Mouse (Mus musculus) telencephalon, adult 2 months (tissue): ENCODE results near the gene Ubap1l.

Experiments
- DNase-seq: peaks from one replicate; pipeline ENCODE4 v3.0.0-alpha.2; 2011; ENCODE audit warnings: low read depth, low spot score

Ubap1l gene

DNA sequence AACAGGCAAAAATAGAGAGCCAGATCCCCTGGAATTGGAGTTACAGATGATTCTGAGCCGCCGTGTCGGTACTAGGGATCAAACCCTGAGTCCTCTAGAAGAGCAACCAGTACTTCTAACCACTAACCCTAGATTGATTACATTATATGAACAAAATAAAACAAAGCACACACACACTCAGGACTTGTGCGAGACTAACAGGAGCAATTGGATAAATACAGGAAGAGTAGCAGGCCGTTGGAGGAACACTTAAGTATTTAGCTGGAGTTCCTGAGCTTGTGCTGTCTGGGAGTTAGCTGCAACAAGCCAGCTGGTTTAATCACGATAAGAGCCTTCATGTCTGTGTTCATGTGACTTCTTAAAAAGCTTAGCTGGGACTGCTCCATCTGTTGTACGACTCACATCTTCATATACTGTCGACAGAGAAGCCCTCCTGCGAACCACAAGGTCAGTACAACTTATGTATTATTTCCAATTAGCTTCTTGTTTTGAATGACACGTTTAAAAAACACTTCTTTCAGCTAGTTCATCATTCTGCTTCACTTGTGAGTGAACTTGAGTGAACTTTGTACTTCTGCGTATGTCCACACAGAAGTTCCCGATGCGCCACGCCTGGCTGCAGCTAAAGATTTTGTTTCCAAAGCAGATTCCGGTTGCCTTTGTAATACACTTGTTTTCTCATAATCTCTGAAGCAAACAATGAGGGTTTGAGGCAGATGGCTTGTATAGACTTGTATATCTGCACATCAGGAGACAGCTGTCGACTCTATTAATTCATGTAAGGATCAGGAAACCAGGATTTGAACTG lies at the start of gene Ubap1l:
Ubap1l (plus strand) TSS at position 401 of the 808 bp plus-strand sequence.
- DNase-seq: peak; percentile 8

DNA sequence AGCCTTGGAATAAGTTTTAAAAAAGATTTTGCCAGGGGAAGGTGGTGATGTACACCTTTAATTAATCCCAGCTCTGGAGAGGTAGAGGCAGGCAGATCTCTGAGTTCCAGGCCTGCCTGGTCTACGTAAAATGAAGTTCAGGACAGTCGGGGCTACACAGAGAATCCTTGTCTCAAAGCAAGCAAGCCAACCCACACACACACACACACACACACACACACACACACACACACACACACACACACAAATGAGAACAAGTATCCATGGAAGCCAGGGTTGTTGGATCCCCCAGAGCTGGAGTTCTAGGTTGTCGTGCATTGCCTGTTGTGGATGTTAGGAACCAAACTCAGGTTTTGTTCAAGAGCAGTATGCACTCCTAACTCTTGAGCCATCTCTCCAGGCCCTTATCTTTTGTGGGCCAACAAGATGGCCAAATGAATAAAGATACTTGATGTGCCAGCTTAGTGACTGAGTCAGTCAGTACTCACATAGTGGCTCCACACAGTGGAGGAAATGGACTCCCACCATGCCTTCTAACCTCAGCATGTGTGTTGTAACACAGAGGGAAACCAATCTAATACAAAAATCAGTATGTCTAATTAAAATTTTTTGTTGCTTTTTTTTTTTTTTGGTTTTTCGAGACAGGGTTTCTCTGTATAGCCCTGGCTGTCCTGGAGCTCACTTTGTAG lies 48.0 kb upstream of the Ubap1l start:
- no peak for DNase-seq

DNA sequence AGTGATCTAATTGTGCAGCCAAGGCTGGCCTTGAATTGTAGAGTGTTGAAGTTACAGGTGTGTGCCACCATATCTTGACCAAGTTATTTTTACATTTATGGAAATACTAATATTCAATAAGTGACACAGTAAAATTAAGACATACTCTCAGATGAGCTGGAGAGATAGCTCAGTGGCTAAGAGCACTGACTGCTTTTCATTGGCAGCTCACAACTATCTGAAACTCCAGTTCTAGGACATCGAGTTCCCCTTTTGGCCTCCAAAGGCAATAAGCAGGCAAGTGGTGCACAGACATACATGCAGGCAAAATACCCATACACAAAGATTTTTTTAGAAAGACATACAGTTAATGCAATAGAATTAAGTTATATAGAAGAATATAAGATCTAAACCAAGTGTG lies 47.0 kb upstream of the Ubap1l start:
- DNase-seq: no peak

DNA sequence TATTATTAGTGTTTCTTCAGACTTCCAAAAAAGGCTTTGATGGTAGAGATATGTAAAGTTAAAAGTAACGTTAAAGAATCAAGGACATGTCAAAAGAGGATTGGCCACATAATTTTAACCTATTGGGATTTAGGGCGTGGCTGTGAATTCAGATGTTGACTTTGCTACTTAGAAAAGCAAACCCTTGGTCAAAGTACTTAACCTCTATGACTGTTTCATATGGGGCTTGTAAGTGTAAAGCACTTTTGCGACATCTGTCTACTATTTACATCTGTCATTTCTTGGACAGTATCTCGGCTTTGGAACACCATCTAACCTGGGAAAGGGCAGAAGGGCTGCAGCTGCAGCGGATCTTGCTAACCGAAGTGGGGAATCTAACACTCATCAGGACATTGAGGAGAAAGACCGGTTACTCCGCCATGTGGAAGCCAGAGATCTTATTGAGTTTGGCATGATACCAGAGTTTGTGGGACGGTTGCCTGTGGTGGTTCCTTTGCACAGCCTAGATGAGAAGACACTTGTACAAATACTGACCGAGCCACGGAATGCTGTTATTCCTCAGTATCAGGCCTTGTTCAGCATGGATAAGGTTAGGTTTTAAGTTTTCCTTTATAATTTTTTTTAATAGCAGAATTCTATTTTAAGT lies 38.5 kb upstream of the Ubap1l start:
- DNase-seq: no peak

DNA sequence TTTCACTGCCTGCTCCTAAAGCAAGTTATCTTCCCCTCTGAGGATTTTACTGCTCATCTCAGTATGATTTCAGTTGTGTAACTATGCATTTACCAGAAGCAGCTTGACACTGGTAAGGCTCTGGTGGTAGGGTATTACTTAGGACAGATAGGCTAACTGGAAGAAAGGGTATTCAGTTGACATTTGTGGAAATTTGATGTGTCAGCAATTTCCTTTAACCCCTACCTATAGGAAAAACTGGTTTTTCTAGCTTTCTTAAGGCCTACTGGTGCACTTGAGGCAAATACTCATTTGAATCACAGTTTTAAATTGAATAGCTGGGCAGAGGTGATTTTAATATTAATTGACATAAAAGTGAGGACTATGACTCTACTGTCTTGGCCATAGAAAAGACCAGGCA lies 34.9 kb upstream of the Ubap1l start:
- no peak for DNase-seq

DNA sequence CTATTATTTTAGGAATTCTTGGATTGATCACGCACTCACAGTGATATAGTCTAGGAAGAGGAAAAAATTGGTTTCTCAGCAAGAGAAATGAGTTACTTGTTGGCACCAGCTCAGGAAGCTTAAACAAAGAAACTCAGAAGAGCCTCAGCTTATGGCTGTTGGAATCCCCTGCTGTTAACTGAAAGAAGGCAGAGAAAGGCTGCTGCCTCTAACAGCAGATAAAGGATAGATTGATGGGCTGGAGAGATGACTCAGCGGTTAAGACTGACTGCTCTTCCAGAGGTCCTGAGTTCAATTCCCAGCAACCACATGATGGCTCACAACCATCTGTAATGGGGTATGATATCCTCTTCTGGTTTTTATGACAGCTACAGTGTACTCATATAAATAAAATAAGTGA lies 33.5 kb upstream of the Ubap1l start:
- no peak for DNase-seq

DNA sequence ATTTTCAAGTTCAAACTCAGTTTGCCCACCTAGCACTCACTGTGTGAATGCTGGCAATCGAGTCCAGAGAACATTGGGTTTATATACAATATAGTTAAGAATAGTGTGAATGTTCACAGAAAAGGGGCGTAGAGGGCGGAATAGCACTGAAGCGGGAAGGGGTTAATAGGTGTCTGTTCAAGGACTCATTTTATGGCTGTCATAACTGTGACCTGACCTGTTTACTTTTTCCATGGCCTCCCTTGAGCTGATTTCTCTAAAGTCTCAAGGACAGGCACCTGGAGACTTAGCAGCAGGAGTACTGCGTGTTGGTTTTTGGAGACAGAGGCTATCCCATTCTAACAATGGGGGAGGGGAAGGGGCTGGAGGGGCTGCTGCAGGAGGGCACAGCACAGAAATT lies 26.9 kb upstream of the Ubap1l start:
- DNase-seq: no peak

DNA sequence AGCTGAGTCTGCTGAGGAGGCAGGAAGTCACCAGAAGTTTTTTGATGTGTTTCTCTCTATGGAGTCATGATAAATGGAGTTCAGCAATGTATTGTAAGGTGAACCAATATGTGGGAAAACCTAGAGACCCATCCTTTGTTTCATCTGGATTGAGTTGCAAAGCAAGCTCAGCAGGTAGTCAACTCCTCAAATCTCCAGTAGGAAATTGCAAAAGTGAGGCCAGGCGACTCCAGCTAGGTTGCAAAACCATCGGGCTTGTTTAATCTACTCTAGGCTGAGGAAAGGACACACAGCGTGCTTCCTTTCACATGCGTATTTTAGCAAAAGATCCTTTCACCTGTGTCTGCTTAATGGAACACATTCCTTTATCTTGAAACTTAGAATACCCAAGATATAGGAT lies 21.7 kb upstream of the Ubap1l start:
- no peak for DNase-seq

DNA sequence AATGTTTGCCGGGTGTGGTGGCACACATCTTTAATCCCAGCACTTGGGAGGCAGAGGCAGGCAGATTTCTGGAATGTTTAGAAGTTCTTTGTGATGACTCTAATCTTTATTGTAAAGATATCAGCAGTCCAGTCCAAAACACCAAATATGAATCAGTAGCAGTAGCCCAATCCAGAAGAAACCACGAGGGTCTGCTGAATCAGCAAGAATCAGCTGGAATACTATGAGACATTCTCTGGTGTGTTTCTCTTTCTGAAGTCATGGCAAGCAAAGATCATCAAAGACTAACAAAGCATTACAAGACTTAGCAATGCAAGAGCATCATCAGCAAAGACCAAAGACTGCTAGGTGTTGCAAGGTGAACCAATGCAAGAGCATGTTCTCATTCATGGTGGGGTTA lies 20.4 kb upstream of the Ubap1l start:
- no peak for DNase-seq

DNA sequence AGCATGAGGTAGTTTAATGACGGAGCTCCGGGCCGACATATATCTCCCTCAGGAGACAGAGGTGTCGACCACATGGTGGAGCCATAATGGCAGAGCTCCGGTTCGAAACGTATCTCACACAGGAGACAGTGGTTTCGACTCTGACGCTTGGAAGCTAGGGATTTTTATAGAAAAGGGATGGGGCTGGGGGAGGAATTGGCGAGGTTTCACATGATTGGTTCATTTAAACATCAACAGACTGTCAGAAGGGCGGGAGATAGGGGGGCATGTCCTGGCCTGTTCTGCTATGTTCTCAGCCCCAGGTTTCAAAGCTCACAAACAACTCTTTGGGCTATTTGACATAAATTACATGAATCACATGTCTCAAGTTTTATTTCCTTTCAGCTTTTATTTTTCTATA lies 15.4 kb upstream of the Ubap1l start:
- peak; percentile 16 for DNase-seq

DNA sequence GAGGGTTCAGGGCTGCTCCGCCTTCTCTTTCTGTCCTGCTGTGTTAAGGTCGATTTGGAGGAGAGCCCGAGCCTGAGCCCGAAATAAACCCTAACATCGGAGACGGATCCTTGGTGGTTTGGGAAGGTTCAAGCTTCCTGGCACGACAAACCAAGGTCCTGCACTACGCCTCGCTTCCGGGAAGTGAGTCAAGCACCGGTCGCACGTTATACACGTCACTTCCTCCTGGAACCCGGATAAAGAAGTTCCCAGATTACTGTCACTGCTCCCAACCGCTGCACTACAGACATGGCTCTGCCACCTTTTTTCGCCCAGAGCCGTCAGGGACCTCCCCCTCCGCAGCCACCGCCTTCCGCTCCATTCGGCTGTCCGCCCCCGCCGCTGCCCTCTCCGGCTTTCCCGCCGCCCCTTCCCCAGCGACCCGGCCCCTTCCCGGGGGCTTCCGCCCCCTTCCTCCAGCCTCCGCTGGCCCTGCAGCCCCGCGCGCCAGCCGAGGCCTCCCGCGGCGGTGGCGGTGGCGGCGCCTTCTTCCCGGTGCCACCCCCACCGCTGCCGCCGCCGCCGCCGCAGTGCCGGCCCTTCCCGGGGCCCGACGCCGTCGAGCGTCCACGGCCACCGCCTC lies 14.9 kb upstream of the Ubap1l start, which contains the start of gene Pdcd7:
Pdcd7 (plus strand) TSS at position 251 of the 622 bp plus-strand sequence.
- DNase-seq: peak; percentile 98

DNA sequence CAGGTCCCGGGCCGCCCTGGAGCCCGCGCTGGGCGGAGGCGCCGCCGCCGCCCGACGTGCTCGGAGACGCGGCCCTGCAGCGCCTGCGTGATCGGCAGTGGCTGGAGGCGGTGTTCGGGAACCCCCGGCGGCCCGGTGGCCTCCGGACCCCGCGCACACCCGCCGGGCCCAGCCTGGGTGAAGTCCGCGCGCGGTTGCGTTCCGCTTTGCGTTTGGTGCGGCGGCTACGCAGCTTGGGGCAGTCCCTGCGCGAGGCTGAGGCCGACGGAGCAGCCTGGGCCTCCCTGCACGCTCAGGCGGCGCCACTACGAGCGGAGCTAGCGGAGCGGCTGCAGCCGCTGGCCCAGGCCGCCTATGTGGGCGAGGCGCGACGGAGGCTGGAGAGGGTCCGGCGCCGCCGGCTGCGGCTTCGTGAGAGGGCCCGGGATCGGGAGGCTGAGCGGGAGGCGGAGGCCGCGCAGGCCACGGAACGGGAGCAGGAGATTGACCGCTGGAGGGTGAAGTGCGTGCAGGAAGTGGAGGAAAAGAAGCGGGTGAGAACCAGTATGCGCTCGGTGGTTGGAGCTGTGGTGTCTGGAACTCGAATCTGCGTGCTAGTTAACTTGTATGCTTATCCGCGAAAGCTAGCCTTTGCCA lies 14.2 kb upstream of the Ubap1l start:
- DNase-seq: peak; percentile 8

DNA sequence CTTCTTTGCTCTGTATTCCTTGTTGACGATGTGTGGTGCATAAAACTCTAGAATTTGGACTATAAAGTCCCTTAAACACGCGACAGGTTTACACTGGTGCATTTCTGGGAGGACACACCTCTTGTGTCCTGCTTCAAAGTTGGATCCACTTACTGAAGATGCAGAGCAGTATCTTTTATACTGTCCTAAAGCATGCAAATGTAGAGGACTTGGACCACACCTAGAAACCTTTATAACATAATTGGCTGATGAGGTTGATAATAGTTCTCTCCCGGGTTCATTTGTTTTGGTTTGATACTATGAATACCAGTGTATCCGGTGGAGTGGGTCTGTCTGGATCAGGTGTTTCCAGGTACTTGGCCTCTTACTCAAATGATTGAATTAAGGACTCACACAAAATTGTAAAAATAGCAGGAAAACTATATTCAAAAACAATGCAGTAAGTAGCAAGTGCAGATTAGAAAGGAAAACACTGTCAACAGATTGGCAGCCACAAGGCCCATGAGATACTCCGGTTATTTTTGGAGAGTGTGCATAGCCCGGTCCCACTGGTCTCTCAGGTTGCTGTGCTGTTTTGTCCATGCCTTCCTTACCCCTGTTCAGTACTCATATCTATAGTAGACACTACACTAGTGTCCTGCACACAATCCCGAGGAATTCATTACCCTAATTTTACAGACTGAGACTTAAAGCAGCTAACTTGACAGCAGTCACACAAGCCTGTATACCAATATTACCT lies 13.6 kb upstream of the Ubap1l start:
- DNase-seq: no peak

DNA sequence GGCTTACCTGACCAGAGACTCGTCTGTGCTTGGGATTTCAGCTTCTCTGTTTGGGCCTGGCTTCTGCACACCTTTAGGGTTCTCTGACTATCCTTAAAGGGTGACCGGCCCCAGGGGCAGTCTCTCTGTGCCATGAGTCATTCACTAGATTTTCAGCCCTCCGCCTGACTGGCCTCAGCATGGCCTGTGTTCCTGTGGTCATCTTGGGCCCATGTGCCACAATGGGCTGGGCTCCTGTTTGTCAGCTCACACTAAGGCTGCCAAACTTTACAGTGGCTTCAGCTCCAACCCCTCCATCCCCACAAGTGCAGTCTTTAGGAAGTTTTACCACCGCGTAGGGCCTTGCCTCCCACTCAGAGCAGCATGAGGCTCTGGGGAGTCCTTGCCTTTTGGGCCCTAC lies 7.6 kb upstream of the Ubap1l start:
- DNase-seq: no peak

DNA sequence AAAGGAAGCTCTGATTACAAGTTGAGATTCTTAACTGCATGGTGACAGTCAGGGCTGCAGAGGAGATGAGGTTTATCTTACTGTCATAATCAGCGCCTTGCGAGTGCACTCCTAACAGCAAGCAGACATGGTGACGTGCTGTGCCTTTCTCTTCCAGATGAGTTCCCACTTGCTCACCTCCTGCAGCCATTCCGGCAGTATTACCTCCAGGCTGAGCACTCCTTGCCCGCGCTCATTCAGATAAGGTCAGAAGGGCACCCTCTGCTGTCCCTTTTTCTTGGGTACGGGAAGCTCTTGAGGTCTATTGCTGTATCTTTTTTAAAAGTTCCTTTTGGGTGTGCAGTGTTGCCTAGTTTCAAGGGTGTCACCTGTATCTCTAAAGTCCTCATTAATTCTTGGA lies 4.3 kb upstream of the Ubap1l start:
- DNase-seq: no peak

DNA sequence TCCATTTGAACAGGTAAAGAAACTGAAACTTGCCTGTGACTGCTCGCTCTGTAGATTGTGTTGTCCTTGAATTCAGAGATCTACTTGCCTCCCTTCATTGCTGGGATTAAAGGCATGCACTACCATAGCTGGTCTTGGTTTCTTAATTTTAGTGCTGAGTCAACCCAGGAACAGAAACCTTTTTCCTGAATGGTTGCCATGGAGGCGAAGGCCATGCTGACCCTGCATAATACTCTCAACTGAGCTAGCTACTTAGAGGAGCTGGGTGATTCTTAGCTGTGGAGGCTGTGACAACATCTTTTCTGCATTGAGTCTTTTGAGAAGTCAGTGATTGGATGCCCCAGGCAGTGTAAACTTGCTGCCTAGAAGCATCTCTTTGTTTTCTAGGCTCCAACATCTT lies 3.9 kb upstream of the Ubap1l start:
- no peak for DNase-seq

DNA sequence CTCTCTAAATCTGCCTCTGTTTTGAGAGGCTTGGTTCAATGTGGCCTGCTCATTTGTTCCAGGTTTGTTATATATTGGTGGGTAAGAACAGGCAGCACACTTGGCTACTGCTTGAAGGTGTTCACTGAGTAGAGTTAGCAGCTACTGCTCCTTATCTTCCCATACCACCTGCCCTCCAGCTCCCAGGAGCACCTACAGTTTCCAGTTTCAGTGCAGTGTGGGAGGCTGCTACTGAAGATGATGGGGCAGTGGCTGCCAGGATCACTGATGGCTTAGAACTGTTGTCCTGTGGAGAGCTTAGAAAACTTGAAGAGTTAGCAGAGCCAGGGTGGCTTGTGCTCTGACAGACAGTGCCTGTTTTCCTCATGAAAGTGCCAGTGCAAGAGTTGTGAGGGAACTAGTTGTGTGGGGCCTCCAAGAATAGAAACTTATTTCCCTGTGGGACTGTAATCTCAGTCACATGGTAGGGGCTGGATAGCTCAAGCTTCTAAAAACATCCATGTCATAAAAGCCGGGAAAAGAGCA lies 1.8 kb upstream of the Ubap1l start:
- no peak for DNase-seq

DNA sequence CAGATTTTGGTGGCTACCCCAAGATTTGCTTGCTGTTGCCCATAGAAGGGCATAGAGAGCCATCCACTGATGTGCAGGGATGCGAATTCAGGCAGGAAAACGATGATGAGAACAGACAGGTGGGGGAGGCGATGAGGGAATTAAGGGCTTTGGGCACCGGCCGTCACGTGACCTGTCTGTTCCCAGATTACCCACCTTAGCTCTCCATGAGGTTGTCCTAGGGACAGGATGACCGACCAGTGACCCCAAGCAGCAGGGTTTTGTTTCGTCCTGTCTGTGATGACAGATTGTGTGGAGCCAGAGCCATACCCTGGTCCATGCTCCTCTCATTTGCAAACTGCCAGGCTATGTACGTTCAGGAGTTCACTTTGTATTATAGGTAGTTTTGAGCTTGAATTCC lies 2.8 kb downstream of the Ubap1l start:
- no peak for DNase-seq

DNA sequence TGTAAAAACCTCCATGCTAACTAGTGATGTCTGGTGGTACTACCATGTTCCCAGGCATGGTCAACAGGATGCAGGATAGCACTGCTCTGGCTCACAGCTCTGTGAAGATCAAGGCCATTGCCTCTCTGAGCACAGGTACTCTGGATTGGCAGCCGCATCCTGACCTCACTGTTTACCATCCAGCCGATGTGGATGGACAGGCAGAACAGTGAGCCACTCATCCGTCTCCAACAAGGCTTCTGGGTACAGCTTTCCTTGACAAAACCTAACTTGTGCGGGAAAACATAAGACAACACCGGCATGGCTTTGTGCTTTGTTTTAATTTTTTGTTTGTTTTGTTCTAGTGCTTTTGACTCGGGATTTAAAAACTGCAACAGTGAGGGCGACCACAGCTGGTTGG lies 4.9 kb downstream of the Ubap1l start:
- no peak for DNase-seq

DNA sequence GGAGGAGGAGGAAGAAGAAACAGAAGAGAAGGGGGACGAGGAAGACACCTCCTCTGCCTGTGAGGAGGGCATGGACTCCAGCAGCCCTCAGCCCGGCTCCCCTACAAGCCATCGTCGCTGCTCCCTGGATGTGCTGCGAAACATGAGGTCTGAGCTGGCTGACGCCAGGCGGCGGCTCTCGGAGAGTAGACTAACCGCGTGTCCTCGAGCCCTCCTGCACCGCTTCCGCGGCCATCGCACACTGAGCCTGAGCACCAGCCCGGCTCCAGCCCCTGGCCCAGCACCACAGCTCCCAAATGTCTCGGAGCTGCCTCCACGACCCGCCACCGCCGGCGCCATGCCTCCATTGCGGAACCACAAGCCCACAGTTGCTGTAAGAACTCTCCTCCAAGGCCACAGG lies 10.9 kb downstream of the Ubap1l start:
- DNase-seq: no peak

DNA sequence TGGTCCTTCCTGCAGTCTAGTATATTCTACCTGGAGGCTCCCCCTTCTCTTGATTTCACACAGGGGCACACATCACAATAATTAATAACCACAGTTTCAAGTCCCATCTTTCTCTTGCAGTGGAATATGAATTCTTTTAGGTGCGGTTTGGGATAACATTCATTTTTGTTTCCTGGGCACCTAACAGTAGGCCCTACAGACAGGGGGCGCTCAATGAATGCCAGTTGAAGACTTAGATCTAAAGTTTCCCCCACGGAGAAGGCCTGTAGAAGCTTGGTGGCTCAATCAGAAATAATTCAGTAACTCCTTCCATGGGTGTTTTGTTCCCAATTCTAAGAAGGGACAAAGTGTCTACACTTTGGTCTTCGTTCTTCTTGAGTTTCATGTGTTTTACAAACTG lies 11.6 kb downstream of the Ubap1l start:
- DNase-seq: no peak
